Mouse (Mus musculus): ENCODE results near the gene Drd4.

Drd4 gene

GRCm38 (mm10) chr7:141335682-141336081, 43.9 kb downstream of the Drd4 start:
- DNase-seq (ENCODE audit: low spot score): no peak

DNA sequence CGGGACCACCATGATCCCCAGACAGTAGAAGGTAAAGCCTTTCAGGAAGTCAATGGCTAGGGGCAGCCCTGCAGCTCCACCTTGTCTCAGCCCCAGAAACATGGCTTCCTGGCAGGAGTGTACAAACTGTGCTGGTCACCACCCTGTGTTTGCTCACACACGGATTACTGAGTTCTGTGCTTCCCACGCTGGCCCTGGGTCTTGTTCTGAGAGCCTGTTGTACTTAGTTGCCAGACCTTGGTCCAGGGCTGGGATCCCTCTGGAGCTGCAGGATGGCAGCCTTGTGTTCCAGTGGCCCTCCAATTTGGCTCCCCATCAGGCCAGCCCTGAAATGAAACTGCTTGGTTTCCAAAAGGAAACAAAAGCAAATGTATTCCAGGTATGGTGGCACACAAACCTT, 44.5 kb downstream of the Drd4 start:
- no peak for DNase-seq (ENCODE audit: low spot score)

DNA sequence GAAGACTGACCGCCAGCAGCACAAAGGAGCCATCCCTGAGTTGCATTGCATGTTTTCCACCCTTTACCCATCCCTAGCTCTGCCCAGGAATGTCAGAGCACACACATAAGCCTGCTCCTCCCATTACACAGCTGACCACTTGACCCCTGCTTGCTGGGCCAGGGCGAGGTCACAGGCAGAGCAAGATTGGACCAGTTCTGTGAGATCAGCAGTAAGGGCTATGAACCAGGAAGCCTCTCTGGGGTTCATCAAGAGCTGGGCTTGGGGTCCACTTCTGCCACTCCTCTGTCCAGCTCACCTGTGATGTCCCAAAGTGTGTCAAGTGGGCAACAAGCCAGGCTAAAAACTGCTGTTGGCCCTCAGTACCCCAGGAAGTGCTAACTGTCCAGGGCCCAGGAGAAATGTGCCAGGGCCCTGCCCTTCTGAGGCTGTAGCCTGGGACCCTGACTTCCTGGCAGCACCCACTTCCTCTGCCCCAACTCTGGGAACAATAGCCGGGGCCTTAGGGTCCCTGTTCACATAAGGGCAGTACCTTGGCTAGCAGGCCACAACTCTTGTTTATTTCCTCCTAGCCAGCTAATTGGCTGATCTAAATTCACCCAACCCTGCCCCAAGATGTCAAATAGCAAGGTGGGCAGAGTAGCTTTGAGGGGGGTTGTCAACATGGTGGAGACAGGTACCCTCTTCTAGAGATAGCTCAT, 46.1 kb downstream of the Drd4 start:
- no peak for DNase-seq (ENCODE audit: low spot score)

GRCm38 (mm10) chr7:141338576-141339131, 46.8 kb downstream of the Drd4 start, which contains the start of gene Eps8l2:
Gene Eps8l2 (plus strand): TSS chr7:141338880.
- peak; percentile 26 for DNase-seq (ENCODE audit: low spot score)

GRCm38 (mm10) chr7:141339215-141339920, 47.6 kb downstream of the Drd4 start:
- DNase-seq (ENCODE audit: low spot score): no peak

DNA sequence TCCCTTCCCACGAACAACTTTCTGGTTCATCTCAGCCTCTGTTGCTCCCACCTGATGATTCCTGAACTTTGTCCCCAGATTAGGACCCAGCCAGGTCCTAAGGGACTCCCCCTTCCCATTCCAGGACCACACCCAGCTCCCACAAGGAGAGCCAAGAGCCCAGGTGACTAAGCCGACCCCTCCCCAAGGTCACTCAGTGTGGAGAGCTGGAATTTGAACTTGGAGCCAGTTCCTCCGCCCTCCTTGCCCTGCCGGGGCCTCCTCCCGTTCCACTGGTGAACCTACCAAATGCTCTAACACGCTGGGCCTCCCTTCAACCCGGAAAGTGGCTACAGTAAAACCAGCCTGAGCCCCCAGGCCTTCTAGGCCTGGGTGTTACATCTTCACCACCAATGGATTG, 48.2 kb downstream of the Drd4 start:
- no peak for DNase-seq (ENCODE audit: low spot score)

DNA sequence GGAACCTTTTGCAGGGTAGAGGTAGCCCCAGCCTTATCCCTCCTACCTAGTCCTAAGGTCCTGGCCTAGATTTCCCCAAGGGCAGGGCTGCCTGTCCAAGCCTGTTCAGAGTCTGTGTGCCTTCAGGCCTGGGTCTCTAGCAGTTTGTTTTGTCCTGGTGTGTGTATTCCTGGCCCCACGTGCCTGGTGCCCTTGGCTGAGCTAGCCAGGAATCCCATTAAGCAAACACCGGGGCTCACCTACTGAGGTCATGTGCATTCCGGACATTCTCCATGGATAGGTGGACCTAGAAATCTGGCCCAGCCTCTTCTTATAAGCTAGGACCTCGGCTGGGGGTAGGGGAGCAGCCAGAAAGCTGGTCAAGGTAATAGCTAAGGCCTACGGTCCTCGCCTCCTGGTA, 48.7 kb downstream of the Drd4 start:
- no peak for DNase-seq (ENCODE audit: low spot score)

DNA sequence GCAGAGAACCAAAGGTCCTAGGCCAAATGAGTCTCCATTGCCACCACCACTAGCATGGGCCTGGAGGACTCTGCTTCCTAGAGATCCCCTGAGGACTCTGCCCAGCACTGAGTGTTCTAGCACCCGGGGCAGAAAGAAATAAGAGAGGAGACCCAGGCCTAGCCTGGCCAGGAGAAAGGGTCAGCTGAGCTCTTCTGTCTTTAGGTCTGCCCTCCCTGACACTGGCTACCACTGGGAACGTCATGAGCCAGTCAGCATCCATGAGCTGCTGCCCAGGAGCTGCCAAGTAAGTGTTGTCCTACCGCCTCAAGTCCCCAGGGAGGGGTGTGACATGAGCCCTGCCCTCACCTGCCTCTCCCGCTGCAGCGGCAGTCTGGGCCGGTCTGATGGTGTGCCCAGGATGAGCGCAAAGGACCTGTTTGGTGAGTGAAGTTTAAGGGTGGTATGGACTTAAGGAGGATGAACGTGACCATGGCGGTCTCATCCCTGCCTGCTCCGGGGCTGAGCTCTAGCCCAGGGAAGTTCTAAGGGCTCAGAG, 50.0 kb downstream of the Drd4 start:
- DNase-seq (ENCODE audit: low spot score): no peak

- no peak for DNase-seq (ENCODE audit: low spot score)
Measured at GRCm38 (mm10) chr7:141343230-141343629, 51.4 kb downstream of the Drd4 start.

GRCm38 (mm10) chr7:141343696-141344095, 51.9 kb downstream of the Drd4 start:
- DNase-seq (ENCODE audit: low spot score): no peak

DNA sequence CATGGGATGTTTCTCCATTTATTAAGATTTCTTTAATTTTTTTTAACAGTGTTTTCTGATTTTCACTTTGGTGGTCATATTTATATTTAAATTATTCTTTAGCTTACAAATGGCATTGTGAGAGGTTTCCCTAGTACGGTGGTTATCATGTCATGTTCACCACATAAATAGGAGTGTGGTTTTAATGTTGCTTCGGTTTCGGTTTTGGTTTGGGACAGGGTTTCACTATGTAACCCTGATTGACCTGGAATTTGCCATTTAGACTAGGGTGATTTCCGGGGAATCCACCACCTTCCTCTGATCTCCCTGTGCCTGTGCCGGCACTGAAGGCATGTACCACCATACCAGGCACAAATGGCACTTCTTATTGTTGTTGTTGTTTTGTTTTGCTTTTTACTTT, 53.0 kb downstream of the Drd4 start:
- DNase-seq (ENCODE audit: low spot score): no peak
